25 mouse cellular contexts compared by ENCODE assay signal in genomic region chr3:60333669-60334068, GRCm38 (mm10).
"Had no signal": no experiment of that assay in that cellular context is flagged by ENCODE, and none has a peak within 500 bp of the region (broad histone marks: within the 10 kb centered on the region; RNA-seq: fewer than 3 reads in every experiment).

No protein-coding gene starts in this region.

- H3K9ac ChIP-seq: embryonic facial prominence, embryonic 12.5 days; embryonic facial prominence, embryonic 13.5 days; embryonic facial prominence, embryonic 15.5 days; forebrain, embryonic 12.5 days; forebrain, embryonic 13.5 days; forebrain, embryonic 15.5 days; forebrain, postnatal 0 days had no signal

- H3K4me1 ChIP-seq: embryonic facial prominence, embryonic 10.5 days; embryonic facial prominence, embryonic 12.5 days; embryonic facial prominence, embryonic 13.5 days; embryonic facial prominence, embryonic 15.5 days; forebrain, embryonic 10.5 days; forebrain, embryonic 12.5 days; forebrain, embryonic 13.5 days; forebrain, embryonic 15.5 days had no signal

- DNase-seq: cerebellum, adult 9-10 months; cerebellum, adult 9-11 months; cerebellum, postnatal 10 days; cerebellum, postnatal 14 days; cerebellum, postnatal 25 days; cerebellum, postnatal 36 days; embryo, embryonic 11 days; forebrain, postnatal 0 days; gastrocnemius, adult 2 months; gastrocnemius, postnatal 10 days; gastrocnemius, postnatal 14 days; gastrocnemius, postnatal 25 days; gastrocnemius, postnatal 36 days; heart, adult 11 months; heart, adult 18-20 months; heart, adult 2 months had no signal

- H3K9me3 ChIP-seq: embryonic facial prominence, embryonic 10.5 days; embryonic facial prominence, embryonic 12.5 days; embryonic facial prominence, embryonic 13.5 days; embryonic facial prominence, embryonic 15.5 days; forebrain, embryonic 10.5 days; forebrain, embryonic 12.5 days; forebrain, embryonic 13.5 days; forebrain, embryonic 15.5 days had no signal

- H3K27me3 ChIP-seq: embryonic facial prominence, embryonic 12.5 days; embryonic facial prominence, embryonic 13.5 days; embryonic facial prominence, embryonic 15.5 days; forebrain, embryonic 12.5 days; forebrain, embryonic 13.5 days; forebrain, embryonic 15.5 days had no signal

- H3K36me3 ChIP-seq: embryonic facial prominence, embryonic 10.5 days; embryonic facial prominence, embryonic 12.5 days; embryonic facial prominence, embryonic 13.5 days; embryonic facial prominence, embryonic 15.5 days; forebrain, embryonic 10.5 days; forebrain, embryonic 12.5 days; forebrain, embryonic 15.5 days had no signal

- H3K27ac ChIP-seq: embryonic facial prominence, embryonic 10.5 days; embryonic facial prominence, embryonic 12.5 days; embryonic facial prominence, embryonic 13.5 days; embryonic facial prominence, embryonic 15.5 days; forebrain, embryonic 10.5 days; forebrain, embryonic 12.5 days; forebrain, embryonic 13.5 days; forebrain, embryonic 15.5 days; gastrocnemius, adult 2 months; heart, adult 2 months had no signal

- H3K4me3 ChIP-seq: embryonic facial prominence, embryonic 10.5 days; embryonic facial prominence, embryonic 12.5 days; embryonic facial prominence, embryonic 13.5 days; embryonic facial prominence, embryonic 15.5 days; erythroblast, embryonic 14.5 days; forebrain, embryonic 10.5 days; forebrain, embryonic 12.5 days; forebrain, embryonic 13.5 days; forebrain, embryonic 15.5 days; gastrocnemius, adult 2 months; heart, adult 2 months had no signal
